Mouse (Mus musculus) ES-E14 (cell line): ENCODE measurements at regions not wholly inside any gene's neighbourhood (a gene's known extent, or its start where the extent isn't known, plus 50 kb on each side); places are given as distances from the start of the nearest gene placed in this dataset.

Experiments
- DNase-seq: peaks from one replicate; pipeline ENCODE4 v3.0.0-alpha.2; 2013; ENCODE audit warnings: low read depth, low spot score
- H3K27ac ChIP-seq: 2 replicates; pipeline ENCODE4 v1.5.1; 2012; ENCODE audit warnings: low read depth, mild to moderate bottlenecking, low read length, moderate library complexity, mixed read lengths; ENCODE audit not compliant: poor library complexity, insufficient read depth, severe bottlenecking
- H3K36me3 ChIP-seq: 2 replicates; pipeline ENCODE4 v1.6.1; 2012; ENCODE audit warnings: mild to moderate bottlenecking, low read length, moderate library complexity, mixed read lengths; ENCODE audit not compliant: control insufficient read depth, poor library complexity, insufficient read depth, severe bottlenecking
- H3K4me1 ChIP-seq, 2 experiments: fragments of 150-350 bp in 1 of 2; sonication (generic) in 1 of 2; 2 replicates each; pipeline ENCODE4 v1.6.1; 2012; ENCODE audit warnings: low read length in 2 of 2, mild to moderate bottlenecking in 1 of 2, mixed read lengths in 1 of 2; ENCODE audit not compliant: control insufficient read depth in 2 of 2, insufficient read depth in 2 of 2, poor library complexity in 1 of 2
- H3K4me3 ChIP-seq, 2 experiments: fragments of 150-350 bp in 1 of 2; sonication (generic) in 1 of 2; 2 replicates each; pipeline ENCODE4 v1.5.1; 2012; ENCODE audit warnings: low read length in 2 of 2, low read depth in 1 of 2, mild to moderate bottlenecking in 1 of 2, mixed read lengths in 1 of 2; ENCODE audit not compliant: insufficient read depth in 1 of 2, poor library complexity in 1 of 2, severe bottlenecking in 1 of 2
- H3K9ac ChIP-seq: 2 replicates; pipeline ENCODE4 v1.6.1; 2012; ENCODE audit warnings: low read depth, mild to moderate bottlenecking, low read length, mixed read lengths; ENCODE audit not compliant: poor library complexity, insufficient read depth, severe bottlenecking
- H3K9me3 ChIP-seq: fragments of 150-350 bp; sonication (generic); 2 replicates; pipeline ENCODE4 v1.6.1; 2012; ENCODE audit warnings: low read depth, mild to moderate bottlenecking, low read length; ENCODE audit not compliant: control insufficient read depth, insufficient read depth
- CHD2 ChIP-seq: IDR thresholded peaks from 2 replicates; pipeline ENCODE4 v1.6.1; 2014; ENCODE audit warnings: mild to moderate bottlenecking, low read depth, low read length, inconsistent platforms
- HCFC1 ChIP-seq: IDR thresholded peaks from 2 replicates; pipeline ENCODE4 v1.6.1; 2012; ENCODE audit warnings: low read length, inconsistent platforms, borderline replicate concordance; ENCODE audit not compliant: insufficient read depth
- MAFK ChIP-seq: IDR thresholded peaks from 2 replicates; pipeline ENCODE4 v1.6.1; 2014; ENCODE audit warnings: mild to moderate bottlenecking, low read depth, low read length, inconsistent platforms; ENCODE audit not compliant: insufficient read depth
- ZC3H11A ChIP-seq: IDR thresholded peaks from 2 replicates; pipeline ENCODE4 v1.6.1; 2012; ENCODE audit warnings: low read depth, mild to moderate bottlenecking, inconsistent platforms, low read length, borderline replicate concordance
- ZNF384 ChIP-seq: IDR thresholded peaks from 2 replicates; pipeline ENCODE4 v1.6.1; 2012; ENCODE audit warnings: low read depth, low read length, inconsistent platforms
- in situ Hi-C, 2 experiments: fragments of 600-800 bp; cut with MboI; formaldehyde crosslinking; loops; one replicate each; pipeline ENCODE4 v1.15.1; 2025; ENCODE audit warnings: low sequenced_read_pairs in 2 of 2, inconsistent platforms in 1 of 2; ENCODE audit not compliant: unreplicated experiment in 2 of 2

DNA sequence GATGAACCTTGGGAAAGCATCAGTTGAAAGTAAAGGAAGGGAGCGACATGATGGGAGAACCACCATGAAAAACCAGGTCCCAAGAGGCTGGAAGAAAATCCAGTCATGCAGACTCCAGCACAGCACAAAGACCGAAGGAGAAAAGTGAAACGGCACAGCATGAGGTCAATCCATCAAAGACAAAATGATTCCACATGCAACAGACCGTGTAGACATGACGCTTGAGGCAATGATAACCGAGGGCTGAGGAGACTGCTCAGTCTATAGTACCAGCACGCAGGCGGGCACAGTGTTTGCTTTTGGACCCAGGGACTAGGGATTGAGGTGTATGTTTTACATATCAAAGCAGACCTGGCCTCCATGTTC, 109.5 kb downstream of the Nxnl2 start:
- TF ChIP-seq MAFK (no peak), ZC3H11A (no peak), HCFC1 (no peak), ZNF384 (no peak), CHD2 (no peak)
- Histone ChIP-seq H3K9ac (no peak overlapping the region), H3K36me3 (no peaks in the 10 kb centered on the region), H3K9me3 (no peaks in the 10 kb centered on the region), H3K4me3 (no peak overlapping the region), H3K27ac (no peak overlapping the region), H3K4me1 (peaks cover 0 to 2% of the 10 kb centered on the region in 2 experiments; a peak in 1 of 4 replicates)
- no peak for DNase-seq
- in situ Hi-C loops, result no loop called here

DNA sequence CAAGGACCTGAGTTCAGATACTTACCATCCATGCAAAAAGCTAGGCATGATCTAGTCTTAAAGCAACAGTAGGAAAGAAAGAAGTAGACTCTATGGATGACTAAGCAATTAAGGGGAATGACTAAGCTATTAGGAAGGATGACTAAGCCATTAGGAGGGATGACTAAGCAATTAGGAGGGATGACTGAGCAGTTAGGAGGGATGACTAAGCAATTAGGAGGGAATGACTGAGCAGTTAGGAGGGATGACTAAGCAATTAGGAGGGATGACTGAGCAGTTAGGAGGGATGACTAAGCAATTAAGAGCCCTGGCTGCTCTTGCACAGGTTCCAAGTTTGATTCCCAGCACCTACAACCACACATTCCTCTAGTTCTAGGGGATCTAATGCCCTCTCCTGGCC, 113.9 kb downstream of the Nxnl2 start:
- Histone ChIP-seq H3K36me3 (no peaks in the 10 kb centered on the region), H3K4me3 (no peak overlapping the region), H3K9ac (no peak overlapping the region), H3K27ac (no peak overlapping the region), H3K9me3 (no peaks in the 10 kb centered on the region), H3K4me1 (peaks cover 0 to 2% of the 10 kb centered on the region in 2 experiments; a peak in 1 of 4 replicates)
- TF ChIP-seq CHD2, result no peak
- peak; percentile 93 for TF ChIP-seq MAFK
- DNase-seq, result no peak
- in situ Hi-C loops, result no loop called here

DNA sequence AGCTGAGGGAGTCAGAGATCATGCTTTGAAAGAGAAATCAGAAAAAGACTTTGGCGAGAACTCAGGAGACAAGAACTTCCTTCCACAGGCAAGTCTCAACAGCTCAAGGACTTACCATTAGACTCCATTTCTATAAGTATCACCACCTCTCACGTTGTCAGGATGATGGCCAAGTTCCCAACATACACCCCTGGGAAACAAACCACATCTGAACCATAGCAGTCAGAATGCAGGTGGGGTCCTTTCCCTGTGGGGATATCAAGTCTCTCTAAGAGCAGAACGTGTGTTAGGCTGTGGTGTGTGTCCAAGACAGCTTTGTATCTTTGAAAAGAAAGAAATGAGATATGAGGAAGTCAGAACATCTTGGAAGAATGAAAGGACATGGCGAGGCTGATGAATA, 118.6 kb downstream of the Nxnl2 start:
- TF ChIP-seq HCFC1 (no peak), ZC3H11A (no peak), ZNF384 (no peak), MAFK (no peak), CHD2 (no peak)
- H3K36me3 ChIP-seq, result no peaks in the 10 kb centered on the region
- no peak overlapping the region for H3K4me3 ChIP-seq
- no peaks in the 10 kb centered on the region for H3K4me1 ChIP-seq
- no peak for DNase-seq
- in situ Hi-C loops, result no loop called here
- H3K27ac ChIP-seq, result no peak overlapping the region
- H3K9ac ChIP-seq, result no peak overlapping the region
- H3K9me3 ChIP-seq, result no peaks in the 10 kb centered on the region

DNA sequence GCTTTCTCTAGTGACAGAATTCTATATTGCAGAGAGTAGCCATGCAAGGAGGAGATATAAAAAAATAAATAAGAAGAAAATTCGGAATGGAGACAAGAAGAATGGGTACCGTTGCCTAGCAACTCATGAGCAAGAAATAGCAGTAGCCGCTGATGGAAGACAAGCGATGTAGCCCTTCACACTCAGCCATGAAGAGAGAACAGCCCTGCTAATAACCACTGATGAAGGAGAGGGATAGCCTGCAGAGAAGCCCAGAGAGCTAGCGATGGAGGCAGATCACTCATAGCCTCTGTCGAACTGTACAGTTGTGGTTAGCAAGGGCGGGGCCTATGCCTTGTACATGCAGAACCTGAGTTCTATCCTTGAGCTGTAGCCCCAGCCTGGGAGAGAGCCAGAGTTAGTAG, 118.4 kb upstream of the S1pr3 start:
- no peak overlapping the region for H3K4me3 ChIP-seq
- H3K27ac ChIP-seq, result no peak overlapping the region
- no peak overlapping the region for H3K9ac ChIP-seq
- in situ Hi-C loops, result no loop called here
- TF ChIP-seq HCFC1 (no peak), MAFK (no peak), CHD2 (no peak), ZC3H11A (no peak), ZNF384 (no peak)
- no peaks in the 10 kb centered on the region for H3K36me3 ChIP-seq
- no peaks in the 10 kb centered on the region for H3K4me1 ChIP-seq
- H3K9me3 ChIP-seq, result no peaks in the 10 kb centered on the region
- no peak for DNase-seq

DNA sequence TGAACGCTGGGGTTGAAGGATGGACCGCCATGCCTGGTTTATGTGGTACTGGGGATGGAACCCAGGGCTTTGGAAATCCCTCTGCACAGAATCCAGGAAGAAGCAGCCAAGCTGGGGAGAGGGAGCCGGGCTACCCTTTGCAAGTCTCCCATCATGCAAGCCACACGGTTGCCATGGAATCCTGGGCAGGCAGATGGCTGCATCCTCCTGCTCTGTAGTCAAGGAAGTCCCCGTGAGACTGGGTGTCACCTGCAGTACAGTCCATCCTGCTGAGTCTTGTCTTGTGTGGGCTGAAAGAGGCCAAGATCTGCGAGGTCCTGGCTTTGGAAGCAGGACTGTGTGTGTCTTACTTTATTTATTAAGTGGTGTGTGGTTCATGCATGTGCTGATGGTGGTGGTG, 117.5 kb upstream of the S1pr3 start:
- no peak overlapping the region for H3K27ac ChIP-seq

More for the DNA sequence above, 117.5 kb upstream of the S1pr3 start:
- in situ Hi-C loops, result no loop called here
- TF ChIP-seq HCFC1 (no peak), CHD2 (no peak), MAFK (no peak), ZC3H11A (no peak), ZNF384 (no peak)
- H3K9ac ChIP-seq, result no peak overlapping the region
- no peaks in the 10 kb centered on the region for H3K4me1 ChIP-seq
- no peak overlapping the region for H3K4me3 ChIP-seq
- H3K9me3 ChIP-seq, result no peaks in the 10 kb centered on the region
- no peaks in the 10 kb centered on the region for H3K36me3 ChIP-seq
- no peak for DNase-seq
